Mouse (Mus musculus): ENCODE measurements around the gene Rdh16. TPM values are rescaled to one million over a fixed set of nuclear protein-coding genes. Genes with fewer than 3 reads are reported as not detected.

The Rdh16 gene
- total RNA-seq, 2 experiments from 2014 or later = 0.20 to 0.28 TPM

GRCm38 (mm10) chr10:127848089-127848488 is 47.1 kb downstream of the Rdh16 start:
- intact Hi-C loops (cut with DNase I) = no loop called here
- Histone ChIP-seq H3K4me3 (no peak overlapping the region), H3K27ac (no peak overlapping the region)
- TF ChIP-seq CTCF (IDR thresholded peaks at IDR 0.05) = no peak
- DNase-seq (ENCODE audit: extremely low spot score in 1 of 2, low spot score in 2 of 2) = no peak

GRCm38 (mm10) chr10:127849628-127850027 is 48.7 kb downstream of the Rdh16 start, which contains the start of gene Rdh19:
Gene Rdh19, plus strand, starts transcription at chr10:127849928.
- DNase-seq (ENCODE audit: extremely low spot score in 1 of 2, low spot score in 2 of 2) = no peak
- intact Hi-C loops (cut with DNase I) = no loop called here
- Histone ChIP-seq H3K4me3 (no peak within 1 kb of the TSS), H3K27ac (no peak within 1 kb of the TSS)
- no peak for TF ChIP-seq CTCF (IDR thresholded peaks at IDR 0.05)

GRCm38 (mm10) chr10:127856376-127856775 is 55.4 kb downstream of the Rdh16 start:
- Histone ChIP-seq H3K27ac (no peak overlapping the region), H3K4me3 (no peak overlapping the region)
- intact Hi-C loops (cut with DNase I) = no loop called here
- TF ChIP-seq CTCF (IDR thresholded peaks at IDR 0.05) = no peak
- no peak for DNase-seq (ENCODE audit: extremely low spot score in 1 of 2, low spot score in 2 of 2)

DNA sequence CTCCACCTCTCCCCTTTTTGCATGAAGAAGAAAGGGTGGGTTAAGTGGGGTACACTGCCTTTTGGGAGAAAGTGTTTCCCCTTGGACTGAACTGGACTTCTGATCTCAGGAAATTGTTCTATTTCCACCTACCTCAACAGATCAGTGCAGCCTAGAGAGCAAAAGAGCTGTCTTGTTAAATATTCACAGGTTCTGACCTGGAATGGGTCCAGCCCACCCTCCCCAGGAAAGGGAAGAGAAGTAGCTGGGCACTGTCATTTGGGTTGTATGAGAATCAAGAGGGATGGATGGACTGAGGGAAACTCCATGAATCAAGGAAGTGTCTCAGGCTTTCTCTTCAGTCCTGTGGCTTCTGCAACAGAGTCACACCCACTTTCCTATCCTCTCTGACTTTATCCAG is 64.0 kb downstream of the Rdh16 start:
- no peak overlapping the region for H3K27ac ChIP-seq
- no peak for TF ChIP-seq CTCF (IDR thresholded peaks at IDR 0.05)
- no peak for DNase-seq (ENCODE audit: extremely low spot score in 1 of 2, low spot score in 2 of 2)
- intact Hi-C loops (cut with DNase I) = no loop called here
- no peak overlapping the region for H3K4me3 ChIP-seq

DNA sequence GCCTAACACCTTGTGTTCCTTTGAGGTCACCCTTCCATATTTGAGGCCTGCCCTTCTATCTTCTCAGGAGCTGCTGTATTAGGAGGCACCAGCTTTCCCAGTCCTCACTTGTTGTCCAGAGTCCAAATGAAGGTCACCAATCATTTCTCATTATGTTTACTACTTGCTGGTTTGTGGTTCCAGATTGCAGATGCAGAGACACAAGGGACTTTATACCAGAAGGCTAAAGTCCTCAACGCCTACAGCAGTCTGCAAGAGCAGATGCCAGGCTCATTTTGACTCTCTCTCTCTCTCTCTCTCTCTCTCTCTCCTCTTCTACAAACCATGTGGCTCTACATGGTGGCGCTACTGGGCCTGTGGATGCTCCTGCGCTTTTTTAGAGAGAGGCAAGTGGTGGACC is 65.3 kb downstream of the Rdh16 start, which contains the start of gene Rdh16f2:
Gene Rdh16f2 (plus strand): TSS at position 243 of the 400 bp plus-strand sequence.
- Histone ChIP-seq H3K4me3 (no peak within 1 kb of the TSS), H3K27ac (no peak within 1 kb of the TSS)
- intact Hi-C loops (cut with DNase I) = no loop called here
- no peak for TF ChIP-seq CTCF (IDR thresholded peaks at IDR 0.05)
- no peak for DNase-seq (ENCODE audit: extremely low spot score in 1 of 2, low spot score in 2 of 2)

DNA sequence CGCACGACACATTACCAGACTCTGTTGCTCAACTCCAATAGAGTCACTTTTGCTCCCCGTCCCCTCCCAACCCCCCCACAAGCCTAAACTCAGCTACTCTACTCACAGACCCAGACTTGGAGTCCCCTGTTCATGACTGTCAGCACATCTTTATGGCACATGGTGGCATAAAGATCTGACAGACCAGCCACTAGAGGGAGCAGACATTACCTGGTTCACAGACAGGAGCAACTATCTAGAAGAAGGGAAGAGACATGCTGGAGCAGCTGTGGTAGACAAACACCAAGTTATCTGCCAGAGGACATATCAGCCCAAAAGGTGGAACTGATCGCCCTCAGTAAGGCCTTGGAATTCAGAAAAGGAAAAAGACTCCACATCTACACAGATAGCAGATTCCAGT is 71.5 kb downstream of the Rdh16 start:
- peak; percentile 53 for TF ChIP-seq CTCF (IDR thresholded peaks at IDR 0.05)
- DNase-seq (ENCODE audit: extremely low spot score in 1 of 2, low spot score in 2 of 2) = peak; percentile 9 to 11
- Histone ChIP-seq H3K27ac (no peak overlapping the region), H3K4me3 (no peak overlapping the region)
- intact Hi-C loops (cut with DNase I) = loop anchor here (2.0 kb wide), 1 partner anchor 64 kb away; no protein-coding TSS in a partner anchor

DNA sequence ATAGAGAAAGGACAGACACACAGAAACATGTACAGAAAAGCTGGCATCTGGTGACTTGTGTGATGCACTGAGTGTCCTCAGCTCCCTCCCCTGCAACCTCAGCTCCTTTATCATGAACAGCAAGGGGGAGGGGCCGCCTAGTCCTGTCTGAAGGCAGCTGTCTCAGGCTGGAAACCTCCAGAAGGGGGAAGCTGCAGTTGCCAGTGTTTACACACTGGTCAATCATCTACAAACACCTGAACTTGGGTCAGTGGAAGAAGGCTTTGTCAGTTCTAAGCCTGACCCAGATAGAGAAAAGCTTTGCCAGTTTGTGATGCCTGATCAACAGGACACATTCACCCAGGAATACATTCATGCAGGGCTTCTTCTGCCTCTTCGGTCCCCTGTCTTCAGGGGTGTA is 76.7 kb downstream of the Rdh16 start:
- intact Hi-C loops (cut with DNase I) = no loop called here
- Histone ChIP-seq H3K27ac (no peak overlapping the region), H3K4me3 (no peak overlapping the region)
- TF ChIP-seq CTCF (IDR thresholded peaks at IDR 0.05) = no peak
- DNase-seq (ENCODE audit: extremely low spot score in 1 of 2, low spot score in 2 of 2) = no peak

GRCm38 (mm10) chr10:127878262-127879057 is 77.5 kb downstream of the Rdh16 start:
- TF ChIP-seq CTCF (IDR thresholded peaks at IDR 0.05) = no peak
- Histone ChIP-seq H3K27ac (no peak overlapping the region), H3K4me3 (no peak overlapping the region)
- intact Hi-C loops (cut with DNase I) = no loop called here
- DNase-seq (ENCODE audit: extremely low spot score in 1 of 2, low spot score in 2 of 2) = no peak

DNA sequence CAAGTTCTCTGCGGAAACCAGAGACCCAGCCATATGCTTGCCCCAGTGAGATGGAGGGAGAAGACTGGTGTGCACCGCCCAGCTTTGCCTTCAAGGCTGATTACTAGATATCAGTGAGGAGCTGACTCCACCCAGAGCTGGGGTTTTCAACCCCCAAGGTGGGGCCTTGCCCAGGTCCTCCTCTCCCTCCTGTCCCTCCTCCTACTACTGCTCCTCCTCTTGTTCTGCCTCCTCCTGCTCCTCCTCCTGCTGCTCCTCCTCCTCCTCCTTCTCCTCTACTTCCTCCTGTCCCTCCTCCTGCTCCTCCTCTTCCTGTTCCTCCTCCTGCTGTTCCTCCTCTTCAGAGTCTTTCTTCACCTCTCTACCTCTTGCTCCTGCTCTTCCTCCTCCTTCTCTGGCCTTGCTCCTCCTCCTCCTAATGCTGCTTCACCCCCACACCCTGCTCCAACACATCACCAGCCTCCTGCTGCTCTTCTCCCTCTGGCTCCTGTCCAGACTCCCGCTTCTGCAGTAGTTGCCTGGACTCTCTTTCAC is 78.3 kb downstream of the Rdh16 start:
- intact Hi-C loops (cut with DNase I) = no loop called here
- no peak overlapping the region for H3K4me3 ChIP-seq
- DNase-seq (ENCODE audit: extremely low spot score in 1 of 2, low spot score in 2 of 2) = peak in 1 of 2 experiments; percentile 15
- no peak overlapping the region for H3K27ac ChIP-seq
- no peak for TF ChIP-seq CTCF (IDR thresholded peaks at IDR 0.05)

DNA sequence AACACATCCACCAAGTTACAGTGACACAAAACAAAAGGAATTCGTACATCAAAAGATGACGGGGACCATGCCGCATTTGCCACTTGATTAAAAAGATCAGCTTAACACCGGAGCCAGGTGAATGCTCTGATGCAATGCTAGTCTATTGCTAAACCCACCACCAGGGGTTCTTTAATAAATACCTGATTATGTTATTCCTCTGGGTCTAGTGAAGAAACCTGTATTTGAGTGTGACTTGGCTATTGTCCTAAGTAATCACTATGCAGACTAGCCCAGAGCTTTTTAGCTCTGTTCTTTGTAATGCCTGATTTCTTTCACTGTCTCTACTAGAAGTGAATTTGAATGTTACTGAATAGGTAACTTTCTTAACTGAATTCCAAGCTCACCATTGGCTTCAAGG is 80.1 kb downstream of the Rdh16 start:
- no peak for DNase-seq (ENCODE audit: extremely low spot score in 1 of 2, low spot score in 2 of 2)
- no peak overlapping the region for H3K4me3 ChIP-seq
- intact Hi-C loops (cut with DNase I) = no loop called here
- no peak for TF ChIP-seq CTCF (IDR thresholded peaks at IDR 0.05)
- H3K27ac ChIP-seq = no peak overlapping the region

- no peak overlapping the region for H3K27ac ChIP-seq
- H3K4me3 ChIP-seq = no peak overlapping the region
- no peak for DNase-seq (ENCODE audit: extremely low spot score in 1 of 2, low spot score in 2 of 2)
- intact Hi-C loops (cut with DNase I) = no loop called here
- TF ChIP-seq CTCF (IDR thresholded peaks at IDR 0.05) = no peak
These were observed 85.6 kb downstream of the Rdh16 start for GRCm38 (mm10) chr10:127886551-127886950.

DNA sequence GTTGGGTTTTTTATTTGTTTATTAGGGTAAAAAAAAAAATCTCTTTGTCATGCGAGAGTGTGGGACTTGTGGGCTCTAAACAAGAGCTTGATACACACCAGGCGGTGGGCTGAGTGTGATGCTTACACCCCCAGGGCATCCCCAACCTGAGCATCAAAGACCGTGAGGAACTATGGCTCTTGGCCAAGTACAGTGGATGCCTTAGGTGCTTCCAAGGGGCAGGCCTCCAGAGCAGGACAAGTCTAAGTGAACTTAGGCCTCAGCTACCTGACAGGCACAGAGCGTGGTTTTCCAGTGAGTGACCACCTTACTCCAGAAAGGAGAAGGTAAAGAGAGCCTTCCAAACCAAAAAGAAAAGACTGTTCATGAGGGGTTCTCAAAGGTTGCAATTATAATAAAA is 86.0 kb downstream of the Rdh16 start:
- Histone ChIP-seq H3K27ac (no peak overlapping the region), H3K4me3 (no peak overlapping the region)
- TF ChIP-seq CTCF (IDR thresholded peaks at IDR 0.05) = no peak
- intact Hi-C loops (cut with DNase I) = no loop called here
- no peak for DNase-seq (ENCODE audit: extremely low spot score in 1 of 2, low spot score in 2 of 2)

DNA sequence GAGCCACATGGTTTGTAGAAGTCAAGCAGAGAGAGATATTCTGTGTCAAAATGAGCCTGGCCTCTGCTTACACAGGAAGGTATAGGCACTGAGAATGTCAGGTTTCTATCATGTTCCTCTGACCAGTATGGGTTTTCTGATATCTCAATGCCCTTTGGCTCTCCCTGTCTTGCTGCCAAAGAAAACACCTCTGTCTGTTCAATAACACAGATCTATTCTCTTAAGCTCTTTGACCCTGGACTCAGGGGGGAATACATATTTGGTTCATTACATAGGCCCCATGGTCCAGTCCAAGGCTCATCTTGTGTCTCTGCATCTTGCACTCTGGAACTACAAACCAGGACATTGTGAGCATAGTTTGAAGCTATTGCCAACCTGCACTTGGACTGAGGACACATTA is 87.7 kb downstream of the Rdh16 start, which contains the start of gene Rdh7:
Gene Rdh7 (minus strand): TSS at position 213 of the 400 bp plus-strand sequence.
- Histone ChIP-seq H3K4me3 (no peak within 1 kb of the TSS), H3K27ac (no peak within 1 kb of the TSS)
- DNase-seq (ENCODE audit: extremely low spot score in 1 of 2, low spot score in 2 of 2) = no peak
- no peak for TF ChIP-seq CTCF (IDR thresholded peaks at IDR 0.05)
- intact Hi-C loops (cut with DNase I) = no loop called here
